Mouse (Mus musculus) layer of hippocampus, adult 8-10 months (tissue): Measurements from ENCODE around the gene 4933425L06Rik. TPM values are rescaled to one million over a fixed set of nuclear protein-coding genes. Genes with fewer than 3 reads are reported as not detected.

Experiments
- DNase-seq, 2 experiments: peaks; one replicate each; pipeline ENCODE4 v3.0.0; 2022; ENCODE audit warnings: low spot score in 2 of 2
- total RNA-seq, 4 experiments: library from RNA; stranded (reverse); gene quantifications; 2 replicates each; pipeline ENCODE4 v1.2.4; 2022

4933425L06Rik gene
- total RNA-seq, 4 experiments from 2014 or later: not detected

GRCm38 (mm10) chr13:105132776-105133175 is 50.9 kb downstream of the 4933425L06Rik start:
- DNase-seq: no peak

DNA sequence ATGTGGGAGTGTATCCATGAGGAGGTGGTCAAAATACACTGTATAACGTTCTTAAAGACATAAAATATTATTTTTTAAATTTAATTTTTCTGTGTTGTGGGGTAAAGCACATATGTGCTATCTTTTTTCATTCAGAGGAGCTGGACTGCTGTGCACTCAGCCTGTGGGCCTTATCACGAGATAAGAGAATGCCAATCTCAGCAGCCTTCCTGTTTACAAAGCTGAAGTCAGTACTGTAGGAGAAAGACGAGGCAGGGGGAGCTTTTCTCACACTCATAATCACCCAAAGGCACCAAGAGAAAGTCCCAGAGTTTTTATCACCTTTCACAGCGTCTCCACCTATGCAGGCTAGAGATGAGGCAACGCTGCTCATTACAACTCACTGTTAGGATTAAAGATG is 52.5 kb downstream of the 4933425L06Rik start:
- DNase-seq: no peak

DNA sequence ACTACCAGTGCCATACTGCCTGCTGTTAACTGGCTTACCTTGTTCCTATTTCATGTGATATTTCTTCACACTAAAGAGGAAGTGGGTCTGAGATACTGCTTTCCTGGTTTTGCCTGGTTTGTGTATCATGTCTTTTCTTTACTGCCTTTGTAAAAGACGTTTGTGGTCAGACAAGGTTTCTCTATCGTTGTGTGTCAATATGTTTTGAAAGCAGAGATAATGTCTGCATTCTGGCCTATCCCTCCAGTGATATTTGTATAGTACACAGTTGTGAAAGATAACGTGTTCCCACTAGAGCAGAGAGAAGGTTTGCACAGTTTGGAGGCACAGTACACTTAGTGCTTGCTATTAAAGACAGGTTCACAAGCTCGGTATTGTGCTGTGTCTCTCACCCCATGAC is 58.0 kb downstream of the 4933425L06Rik start:
- DNase-seq: no peak

GRCm38 (mm10) chr13:105146827-105147226 is 64.9 kb downstream of the 4933425L06Rik start:
- no peak for DNase-seq

GRCm38 (mm10) chr13:105147795-105148418 is 66.0 kb downstream of the 4933425L06Rik start:
- DNase-seq: no peak

- DNase-seq: no peak
Measured at GRCm38 (mm10) chr13:105150006-105150405, 68.1 kb downstream of the 4933425L06Rik start.

DNA sequence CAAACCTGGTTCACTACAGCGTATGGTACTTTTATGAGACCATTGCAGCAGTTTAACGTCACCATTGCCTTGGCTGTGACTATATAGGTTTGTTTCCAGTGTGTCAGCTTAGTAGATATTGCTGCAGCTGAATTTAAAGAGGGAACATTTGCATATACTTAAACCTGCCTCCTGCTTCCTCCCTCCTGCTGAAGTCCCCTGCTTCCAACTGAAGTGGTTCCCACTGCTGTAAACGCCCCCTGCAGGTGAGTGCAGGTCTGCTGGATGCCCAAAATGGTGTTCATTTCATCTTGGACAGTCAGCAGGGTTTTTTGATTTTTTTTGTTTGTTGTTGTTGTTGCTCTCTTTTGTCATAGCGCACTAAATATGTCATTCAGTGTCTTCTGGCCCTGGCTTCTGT is 72.0 kb downstream of the 4933425L06Rik start:
- peak in 1 of 2 experiments; percentile 17 for DNase-seq

- no peak for DNase-seq
Measured at GRCm38 (mm10) chr13:105165441-105165840, 83.5 kb downstream of the 4933425L06Rik start.

Other genes with a start within 250 kb of the 4933425L06Rik start
- gene Shisal2b, start 218.2 kb upstream of the 4933425L06Rik start, total RNA-seq: 1 to 10 TPM in 1 of 4 experiments, under 1 TPM in 2, not detected in 1; 0.50 to 1.9 (median 0.58) TPM
- 100 to 1,000 TPM; 119 to 157 (median 137) TPM for gene Rgs7bp, start 27.2 kb upstream of the 4933425L06Rik start, total RNA-seq
- gene Rnf180, start 212.7 kb downstream of the 4933425L06Rik start, total RNA-seq: 10 to 100 TPM; 14.7 to 20.2 (median 15.4) TPM